ENCODE assay signal across 26 mouse cellular contexts in the genomic region with DNA sequence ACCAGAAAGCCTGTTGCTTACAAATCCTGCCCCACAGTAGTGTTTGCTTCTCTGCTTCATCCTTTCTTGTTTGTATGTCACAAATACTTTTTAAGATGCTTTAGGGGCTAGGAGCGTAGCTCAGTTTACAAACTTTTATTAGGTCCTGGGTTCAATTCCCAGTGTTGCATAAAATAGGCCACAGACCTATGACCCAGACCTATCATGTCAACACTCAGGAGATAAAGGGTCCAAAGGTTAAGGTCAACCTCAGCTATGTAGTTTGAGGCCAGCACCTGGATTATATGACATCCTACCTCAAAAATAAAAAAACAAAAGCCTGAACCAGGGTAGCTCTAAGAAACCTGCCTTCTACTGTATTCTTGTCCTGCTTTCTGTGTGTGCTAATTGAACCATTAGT. TPM values are rescaled to one million over a fixed set of nuclear protein-coding genes. Genes with fewer than 3 reads are reported as not detected.
DNase-seq lines count a peak whose midpoint lies in the region; ATAC-seq and TF ChIP-seq lines count a peak whose summit lies in the region.
"Had no signal": no experiment of that assay in that cellular context is flagged by ENCODE, and none has a peak within 500 bp of the region (broad histone marks: within the 10 kb centered on the region; RNA-seq: fewer than 3 reads in every experiment).

No protein-coding gene starts in this region.

- TF ChIP-seq CTCF in intestine, postnatal 0 days (IDR thresholded peaks at IDR 0.05; ENCODE audit: low read depth) = no peak
- TF ChIP-seq CTCF in left cerebral cortex, adult 2 months (IDR thresholded peaks at IDR 0.05) = no peak

- no peak overlapping the region for H3K4me2 ChIP-seq in intestine, postnatal 0 days (replicated peaks; ENCODE audit: low read depth)
- no peak overlapping the region for H3K4me2 ChIP-seq in intestine, embryonic 15.5 days (replicated peaks)
- no peak overlapping the region for H3K4me2 ChIP-seq in midbrain, embryonic 11.5 days
- H3K4me2 ChIP-seq in midbrain, embryonic 14.5 days (ENCODE audit: low read length) = no peak overlapping the region
- no peak overlapping the region for H3K4me2 ChIP-seq in liver, embryonic 16.5 days (ENCODE audit: low read depth, low read length)
- H3K4me2 ChIP-seq: embryonic facial prominence, embryonic 12.5 days; embryonic facial prominence, embryonic 15.5 days; heart, embryonic 12.5 days; heart, embryonic 15.5 days; hindbrain, embryonic 14.5 days had no signal

- peaks cover 69% of the 10 kb centered on the region for H3K36me3 ChIP-seq in intestine, postnatal 0 days (ENCODE audit: control insufficient read depth, insufficient read depth)
- peaks cover 45% of the 10 kb centered on the region for H3K36me3 ChIP-seq in intestine, embryonic 15.5 days
- peaks cover 28% of the 10 kb centered on the region for H3K36me3 ChIP-seq in midbrain, embryonic 11.5 days (ENCODE audit: control insufficient read depth, insufficient read depth, low read length)
- H3K36me3 ChIP-seq in midbrain, embryonic 14.5 days (ENCODE audit: control insufficient read depth, insufficient read depth, low read length) = peaks cover 77% of the 10 kb centered on the region
- peaks cover 41% of the 10 kb centered on the region for H3K36me3 ChIP-seq in liver, embryonic 16.5 days (ENCODE audit: control insufficient read depth, insufficient read depth)

- no peaks in the 10 kb centered on the region for H3K27me3 ChIP-seq in intestine, postnatal 0 days (replicated peaks; ENCODE audit: control insufficient read depth, insufficient read depth, low read length)
- no peaks in the 10 kb centered on the region for H3K27me3 ChIP-seq in intestine, embryonic 15.5 days (replicated peaks)
- H3K27me3 ChIP-seq in midbrain, embryonic 11.5 days (ENCODE audit: control insufficient read depth, insufficient read depth, low read length) = no peaks in the 10 kb centered on the region
- no peaks in the 10 kb centered on the region for H3K27me3 ChIP-seq in midbrain, embryonic 14.5 days (ENCODE audit: control insufficient read depth, insufficient read depth, low read length)
- no peaks in the 10 kb centered on the region for H3K27me3 ChIP-seq in liver, embryonic 16.5 days (ENCODE audit: control insufficient read depth, insufficient read depth, low read depth, low read length)
- H3K27me3 ChIP-seq: embryonic facial prominence, embryonic 12.5 days; embryonic facial prominence, embryonic 15.5 days; heart, embryonic 12.5 days; heart, embryonic 15.5 days had no signal

- 56% methylated on average over 1 of the region's 1 CpGs for WGBS in intestine, postnatal 0 days
- 89% methylated on average over 1 of the region's 1 CpGs for WGBS in intestine, embryonic 15.5 days
- 100% methylated on average over 1 of the region's 1 CpGs for WGBS in midbrain, embryonic 11.5 days
- WGBS in midbrain, embryonic 14.5 days = 97% methylated on average over 1 of the region's 1 CpGs
- 81% methylated on average over 1 of the region's 1 CpGs for WGBS in liver, embryonic 16.5 days (ENCODE audit: insufficient replicate concordance)

- intact Hi-C loops in left cerebral cortex, adult 2 months (cut with DNase I) = no loop called here

- H3K27ac ChIP-seq in intestine, postnatal 0 days (ENCODE audit: low read depth, low read length) = peak overlapping the region; percentile 11
- no peak overlapping the region for H3K27ac ChIP-seq in intestine, embryonic 15.5 days
- no peak overlapping the region for H3K27ac ChIP-seq in midbrain, embryonic 11.5 days (ENCODE audit: low read depth, low read length)
- no peak overlapping the region for H3K27ac ChIP-seq in midbrain, embryonic 14.5 days (replicated peaks; ENCODE audit: low read depth, low read length)
- H3K27ac ChIP-seq in liver, embryonic 16.5 days (ENCODE audit: low read length) = peak overlapping the region; percentile 41
- H3K27ac ChIP-seq in left cerebral cortex, adult 2 months = no peak overlapping the region
- H3K27ac ChIP-seq: embryonic facial prominence, embryonic 12.5 days; embryonic facial prominence, embryonic 15.5 days; gastrocnemius, adult 2 months; heart, embryonic 15.5 days; hindbrain, embryonic 14.5 days; hindbrain, postnatal 0 days had no signal

- peak; percentile 57 for DNase-seq in midbrain, embryonic 11.5 days (ENCODE audit: low spot score, missing footprints)
- DNase-seq in midbrain, embryonic 14.5 days = no peak
- DNase-seq in left cerebral cortex, adult 2 months (ENCODE audit: extremely low spot score in 1 of 2, low spot score in 2 of 2) = no peak
- DNase-seq: adrenal gland, adult 8-10 months; adrenal gland, postnatal 36 days; forebrain, postnatal 0 days; gastrocnemius, adult 2 months; gastrocnemius, postnatal 14 days; heart, postnatal 10 days; heart, postnatal 4 days had no signal

- H3K9me3 ChIP-seq in intestine, postnatal 0 days (ENCODE audit: control insufficient read depth) = no peaks in the 10 kb centered on the region
- no peaks in the 10 kb centered on the region for H3K9me3 ChIP-seq in intestine, embryonic 15.5 days
- H3K9me3 ChIP-seq in midbrain, embryonic 11.5 days (ENCODE audit: control insufficient read depth, low read length) = no peaks in the 10 kb centered on the region
- H3K9me3 ChIP-seq in midbrain, embryonic 14.5 days (ENCODE audit: control insufficient read depth, low read length) = no peaks in the 10 kb centered on the region
- no peaks in the 10 kb centered on the region for H3K9me3 ChIP-seq in liver, embryonic 16.5 days (replicated peaks; ENCODE audit: control insufficient read depth, low read length)
- H3K9me3 ChIP-seq: embryonic facial prominence, embryonic 12.5 days; embryonic facial prominence, embryonic 15.5 days; heart, embryonic 12.5 days; heart, embryonic 15.5 days had no signal

- H3K9ac ChIP-seq in intestine, postnatal 0 days (ENCODE audit: low read depth, low read length) = no peak overlapping the region
- H3K9ac ChIP-seq in intestine, embryonic 15.5 days = no peak overlapping the region
- no peak overlapping the region for H3K9ac ChIP-seq in midbrain, embryonic 11.5 days (ENCODE audit: low read length)
- no peak overlapping the region for H3K9ac ChIP-seq in midbrain, embryonic 14.5 days (replicated peaks; ENCODE audit: low read length)
- H3K9ac ChIP-seq in liver, embryonic 16.5 days (ENCODE audit: low read depth, low read length) = no peak overlapping the region
- H3K9ac ChIP-seq: embryonic facial prominence, embryonic 12.5 days; embryonic facial prominence, embryonic 15.5 days; forebrain, postnatal 0 days; heart, embryonic 12.5 days; heart, embryonic 15.5 days; hindbrain, embryonic 14.5 days had no signal

- no peak for ATAC-seq in intestine, postnatal 0 days
- ATAC-seq in intestine, embryonic 15.5 days = no peak
- ATAC-seq in midbrain, embryonic 11.5 days (ENCODE audit: low FRiP score) = no peak
- no peak for ATAC-seq in midbrain, embryonic 14.5 days (ENCODE audit: low FRiP score, low TSS enrichment)
- ATAC-seq in liver, embryonic 16.5 days (ENCODE audit: low read depth) = no peak
- ATAC-seq: activated CD4-positive, CD25-positive, alpha-beta regulatory T cell, adult 4 months; forebrain, embryonic 14.5 days; forebrain, postnatal 0 days; hindbrain, postnatal 0 days had no signal

- H3K4me1 ChIP-seq in intestine, postnatal 0 days (replicated peaks; ENCODE audit: control insufficient read depth, insufficient read depth, low read length) = peaks cover 14% of the 10 kb centered on the region
- H3K4me1 ChIP-seq in intestine, embryonic 15.5 days (replicated peaks) = peaks cover 3% of the 10 kb centered on the region; the same call in 1 of the 2 replicates
- no peaks in the 10 kb centered on the region for H3K4me1 ChIP-seq in midbrain, embryonic 11.5 days (ENCODE audit: control insufficient read depth, insufficient read depth, low read length)
- H3K4me1 ChIP-seq in midbrain, embryonic 14.5 days (ENCODE audit: control insufficient read depth, insufficient read depth, low read length) = 0 out of 2 replicates have a peak, but pooled peaks cover under 1% of the 10 kb centered on the region
- H3K4me1 ChIP-seq in liver, embryonic 16.5 days (ENCODE audit: control insufficient read depth, low read depth, low read length) = peaks cover 47% of the 10 kb centered on the region

- H3K4me3 ChIP-seq in intestine, postnatal 0 days (ENCODE audit: low read depth, low read length) = no peak overlapping the region
- H3K4me3 ChIP-seq in intestine, embryonic 15.5 days (replicated peaks) = no peak overlapping the region
- no peak overlapping the region for H3K4me3 ChIP-seq in midbrain, embryonic 11.5 days (ENCODE audit: low read depth, low read length)
- no peak overlapping the region for H3K4me3 ChIP-seq in midbrain, embryonic 14.5 days (replicated peaks; ENCODE audit: low read depth, low read length)
- H3K4me3 ChIP-seq in liver, embryonic 16.5 days (ENCODE audit: low read depth, low read length) = no peak overlapping the region
- H3K4me3 ChIP-seq in left cerebral cortex, adult 2 months = no peak overlapping the region
- H3K4me3 ChIP-seq: embryonic facial prominence, embryonic 12.5 days; embryonic facial prominence, embryonic 15.5 days; gastrocnemius, adult 2 months; heart, embryonic 12.5 days; heart, embryonic 15.5 days had no signal

RNA-seq across cellular contexts. Expression of gene Atf4, which starts 6.4 kb away (rescaled TPM):
- 95.2 and 106 TPM in 2 replicates for polyA plus RNA-seq in intestine, postnatal 0 days (2015; fragmentation: Nextera tagmentation; extraction: Ambion mirVana)
- polyA plus RNA-seq in intestine, embryonic 15.5 days (2015; fragmentation: Nextera tagmentation; extraction: Ambion mirVana) = 138 and 143 TPM in 2 replicates
- polyA plus RNA-seq in midbrain, embryonic 11.5 days (2014; fragmentation: Nextera tagmentation; extraction: Ambion mirVana) = 137 and 144 TPM in 2 replicates
- polyA plus RNA-seq in midbrain, embryonic 14.5 days (2014; fragmentation: Nextera tagmentation; extraction: Ambion mirVana) = 114 and 122 TPM in 2 replicates
- 138 and 139 TPM in 2 replicates for polyA plus RNA-seq in liver, embryonic 16.5 days (2015; fragmentation: Nextera tagmentation; extraction: Ambion mirVana)
- total RNA-seq in left cerebral cortex, adult 2 months (2021) = 100 to 1,000 TPM; 119 to 120 TPM

RNA-seq across cellular contexts. Expression of gene AC140267.1, which starts 13.0 kb away (rescaled TPM):
- polyA plus RNA-seq in intestine, postnatal 0 days (2015; fragmentation: Nextera tagmentation; extraction: Ambion mirVana) = not detected in 2 replicates
- polyA plus RNA-seq in intestine, embryonic 15.5 days (2015; fragmentation: Nextera tagmentation; extraction: Ambion mirVana) = not detected in 2 replicates
- not detected in 2 replicates for polyA plus RNA-seq in midbrain, embryonic 11.5 days (2014; fragmentation: Nextera tagmentation; extraction: Ambion mirVana)
- 2.1 TPM in 1 of 2 replicates, not detected in the other for polyA plus RNA-seq in midbrain, embryonic 14.5 days (2014; fragmentation: Nextera tagmentation; extraction: Ambion mirVana)
- polyA plus RNA-seq in liver, embryonic 16.5 days (2015; fragmentation: Nextera tagmentation; extraction: Ambion mirVana) = not detected in 2 replicates
- total RNA-seq in left cerebral cortex, adult 2 months (2021) = 10 to 100 TPM; 20.0 to 28.1 TPM
- total RNA-seq: common myeloid progenitor, adult 5-6 weeks; ES-E14; forebrain, postnatal 0 days; hindbrain, postnatal 0 days had no signal
- polyA plus RNA-seq: activated CD4-positive, CD25-positive, alpha-beta regulatory T cell, adult 4 months; embryonic facial prominence, embryonic 15.5 days; forebrain, embryonic 11.5 days; forebrain, embryonic 14.5 days; forebrain, postnatal 0 days; frontal cortex, adult 2 months; heart, embryonic 15.5 days; hindbrain, embryonic 11.5 days; hindbrain, embryonic 14.5 days; hindbrain, postnatal 0 days had no signal

RNA-seq across cellular contexts. Expression of gene Mief1, which starts 14.8 kb away (rescaled TPM):
- polyA plus RNA-seq in intestine, postnatal 0 days (2015; fragmentation: Nextera tagmentation; extraction: Ambion mirVana) = 12.0 and 14.2 TPM in 2 replicates
- 29.7 and 33.1 TPM in 2 replicates for polyA plus RNA-seq in intestine, embryonic 15.5 days (2015; fragmentation: Nextera tagmentation; extraction: Ambion mirVana)
- 35.5 and 40.8 TPM in 2 replicates for polyA plus RNA-seq in midbrain, embryonic 11.5 days (2014; fragmentation: Nextera tagmentation; extraction: Ambion mirVana)
- polyA plus RNA-seq in midbrain, embryonic 14.5 days (2014; fragmentation: Nextera tagmentation; extraction: Ambion mirVana) = 28.1 and 41.7 TPM in 2 replicates
- 14.4 and 16.0 TPM in 2 replicates for polyA plus RNA-seq in liver, embryonic 16.5 days (2015; fragmentation: Nextera tagmentation; extraction: Ambion mirVana)
- 10 to 100 TPM; 32.3 to 33.9 TPM for total RNA-seq in left cerebral cortex, adult 2 months (2021)

RNA-seq across cellular contexts. Expression of gene Rps19bp1, which starts 15.5 kb away (rescaled TPM):
- 48.4 and 49.3 TPM in 2 replicates for polyA plus RNA-seq in intestine, postnatal 0 days (2015; fragmentation: Nextera tagmentation; extraction: Ambion mirVana)
- 55.4 and 56.0 TPM in 2 replicates for polyA plus RNA-seq in intestine, embryonic 15.5 days (2015; fragmentation: Nextera tagmentation; extraction: Ambion mirVana)
- 70.9 and 75.4 TPM in 2 replicates for polyA plus RNA-seq in midbrain, embryonic 11.5 days (2014; fragmentation: Nextera tagmentation; extraction: Ambion mirVana)
- polyA plus RNA-seq in midbrain, embryonic 14.5 days (2014; fragmentation: Nextera tagmentation; extraction: Ambion mirVana) = 73.9 and 100 TPM in 2 replicates
- polyA plus RNA-seq in liver, embryonic 16.5 days (2015; fragmentation: Nextera tagmentation; extraction: Ambion mirVana) = 21.2 and 24.9 TPM in 2 replicates
- total RNA-seq in left cerebral cortex, adult 2 months (2021) = 10 to 100 TPM; 38.3 to 42.0 TPM

RNA-seq across cellular contexts. Expression of gene Cacna1i, which starts 38.4 kb away (rescaled TPM):
- polyA plus RNA-seq in intestine, postnatal 0 days (2015; fragmentation: Nextera tagmentation; extraction: Ambion mirVana) = 0.03 TPM in 1 of 2 replicates, not detected in the other
- polyA plus RNA-seq in intestine, embryonic 15.5 days (2015; fragmentation: Nextera tagmentation; extraction: Ambion mirVana) = not detected in 2 replicates
- 0.03 and 0.05 TPM in 2 replicates for polyA plus RNA-seq in midbrain, embryonic 11.5 days (2014; fragmentation: Nextera tagmentation; extraction: Ambion mirVana)
- 0.75 and 1.5 TPM in 2 replicates for polyA plus RNA-seq in midbrain, embryonic 14.5 days (2014; fragmentation: Nextera tagmentation; extraction: Ambion mirVana)
- polyA plus RNA-seq in liver, embryonic 16.5 days (2015; fragmentation: Nextera tagmentation; extraction: Ambion mirVana) = not detected in 2 replicates
- total RNA-seq in left cerebral cortex, adult 2 months (2021) = 10 to 100 TPM; 72.7 to 75.9 TPM
- total RNA-seq: common myeloid progenitor, adult 5-6 weeks had no signal
- polyA plus RNA-seq: heart, embryonic 12.5 days; heart, embryonic 15.5 days had no signal

Comparison
In these comparisons a context has a peak if more than half of its experiments do, and no peak if none do; other contexts are left out.
1. H3K27ac ChIP-seq: peak in intestine, postnatal 0 days (single experiment) and liver, embryonic 16.5 days (single experiment); none in intestine, embryonic 15.5 days (single experiment), midbrain, embryonic 11.5 days (single experiment), midbrain, embryonic 14.5 days (single experiment) and left cerebral cortex, adult 2 months (single experiment).